Mouse (Mus musculus) layer of hippocampus, adult 11-12 months (tissue): ENCODE results near the gene Scrt2.

Experiments
- DNase-seq: peaks from one replicate; pipeline ENCODE4 v3.0.0; 2022; ENCODE audit warnings: low spot score

Gene Scrt2

GRCm38 (mm10) chr2:152105318-152106224, 24.2 kb downstream of the Scrt2 start, which contains the start of gene Srxn1:
TSS of gene Srxn1 (plus strand) at chr2:152105516.
- peak; percentile 86 for DNase-seq

DNA sequence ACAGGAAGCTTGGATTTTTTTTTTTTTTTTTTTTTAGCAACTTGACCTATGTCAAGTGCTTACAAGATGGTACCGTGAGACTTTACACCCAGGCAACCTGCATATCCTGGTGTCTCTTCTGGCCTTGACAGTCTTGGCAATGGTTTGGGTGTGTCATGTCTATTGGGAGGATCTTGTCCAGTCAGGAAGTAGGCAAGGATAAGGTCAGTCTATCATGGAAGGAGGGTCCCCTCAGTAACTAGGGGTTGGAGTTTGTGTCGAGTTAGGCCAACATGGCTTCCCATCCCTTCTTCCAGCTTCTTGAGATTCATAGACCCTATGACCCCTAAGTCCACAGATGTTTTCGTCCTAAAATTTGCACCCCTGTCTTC, 24.9 kb downstream of the Scrt2 start:
- no peak for DNase-seq

- DNase-seq, result no peak
These were observed 25.3 kb downstream of the Scrt2 start for GRCm38 (mm10) chr2:152106597-152106996.

DNA sequence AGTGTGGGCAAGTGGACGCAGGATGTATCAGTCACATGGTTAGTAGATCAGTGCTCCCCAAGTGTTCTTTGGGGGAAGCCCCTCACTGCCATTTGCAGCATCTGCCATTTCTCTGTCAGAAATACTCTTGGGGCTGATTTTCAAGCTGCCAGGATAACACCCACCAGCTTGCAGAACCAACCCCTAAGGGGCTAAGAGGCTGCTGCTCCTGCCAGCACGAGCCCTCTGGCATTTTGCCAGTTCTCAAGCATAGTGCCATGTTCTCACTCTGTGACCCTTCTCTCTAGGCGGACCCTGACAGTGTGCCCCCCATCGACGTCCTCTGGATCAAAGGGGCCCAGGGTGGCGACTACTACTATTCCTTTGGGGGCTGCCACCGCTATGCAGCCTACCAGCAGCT, 27.4 kb downstream of the Scrt2 start:
- no peak for DNase-seq

GRCm38 (mm10) chr2:152109386-152109785, 28.1 kb downstream of the Scrt2 start:
- DNase-seq, result no peak

DNA sequence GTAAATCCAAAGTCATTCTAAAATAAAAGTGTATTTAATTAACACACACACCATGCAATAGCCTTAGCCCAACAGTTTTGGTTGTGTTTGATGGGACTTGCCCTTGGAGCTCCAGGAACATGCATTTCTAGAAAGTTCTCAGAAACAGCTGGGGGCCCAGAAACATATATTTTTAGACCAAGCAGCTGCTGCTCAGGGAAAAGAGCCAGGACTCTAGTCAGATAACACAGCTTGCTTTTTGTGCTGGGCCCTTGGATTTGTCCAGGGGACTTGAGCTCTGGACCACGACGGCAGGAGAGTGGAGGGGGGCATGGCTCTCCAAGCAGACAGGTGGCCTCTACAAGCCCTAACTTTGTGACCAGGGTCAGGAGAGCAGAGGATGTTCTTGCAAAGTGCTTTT, 30.0 kb downstream of the Scrt2 start:
- DNase-seq, result no peak

DNA sequence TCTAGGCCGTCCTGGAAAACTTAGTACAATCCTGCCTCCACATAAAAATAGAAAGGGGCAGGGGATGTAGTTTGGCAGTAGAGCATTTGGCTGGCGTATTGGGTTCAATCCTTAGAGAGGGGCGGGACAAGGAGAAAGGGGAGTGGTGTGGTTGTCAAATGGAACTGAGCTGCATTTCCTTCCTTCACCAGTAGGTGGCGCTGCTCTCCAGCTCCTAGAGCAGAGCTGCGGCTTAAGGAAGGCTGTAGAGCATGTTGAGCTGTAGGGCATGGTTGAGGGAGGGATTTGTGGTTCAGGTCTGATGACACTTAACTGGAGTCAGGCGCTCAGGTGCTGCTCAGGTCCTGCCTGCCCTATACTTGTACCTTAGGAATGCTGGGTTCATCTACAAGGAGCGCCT, 30.6 kb downstream of the Scrt2 start:
- DNase-seq, result peak; percentile 93

- DNase-seq, result no peak
These were observed 31.2 kb downstream of the Scrt2 start for GRCm38 (mm10) chr2:152112490-152112889.

DNA sequence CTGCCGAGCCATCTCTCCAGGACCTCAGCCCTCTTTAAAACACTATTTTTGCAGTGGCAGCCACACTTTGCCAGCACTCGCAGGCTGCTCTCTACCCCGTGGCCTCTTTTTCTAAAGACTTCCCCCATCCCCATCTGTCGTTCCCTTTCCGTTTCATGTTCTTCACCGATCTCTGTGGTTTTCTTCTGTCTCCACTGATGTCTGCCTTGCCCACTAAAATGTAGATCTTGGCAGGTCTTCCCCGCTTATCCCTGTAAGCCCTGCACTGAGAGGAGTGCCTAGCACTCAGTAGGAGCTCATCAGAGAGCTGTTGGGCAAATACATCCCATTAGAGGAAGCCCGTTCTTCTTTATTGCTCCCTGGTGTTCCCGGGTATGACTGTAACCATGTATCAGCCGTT, 31.6 kb downstream of the Scrt2 start:
- no peak for DNase-seq

DNA sequence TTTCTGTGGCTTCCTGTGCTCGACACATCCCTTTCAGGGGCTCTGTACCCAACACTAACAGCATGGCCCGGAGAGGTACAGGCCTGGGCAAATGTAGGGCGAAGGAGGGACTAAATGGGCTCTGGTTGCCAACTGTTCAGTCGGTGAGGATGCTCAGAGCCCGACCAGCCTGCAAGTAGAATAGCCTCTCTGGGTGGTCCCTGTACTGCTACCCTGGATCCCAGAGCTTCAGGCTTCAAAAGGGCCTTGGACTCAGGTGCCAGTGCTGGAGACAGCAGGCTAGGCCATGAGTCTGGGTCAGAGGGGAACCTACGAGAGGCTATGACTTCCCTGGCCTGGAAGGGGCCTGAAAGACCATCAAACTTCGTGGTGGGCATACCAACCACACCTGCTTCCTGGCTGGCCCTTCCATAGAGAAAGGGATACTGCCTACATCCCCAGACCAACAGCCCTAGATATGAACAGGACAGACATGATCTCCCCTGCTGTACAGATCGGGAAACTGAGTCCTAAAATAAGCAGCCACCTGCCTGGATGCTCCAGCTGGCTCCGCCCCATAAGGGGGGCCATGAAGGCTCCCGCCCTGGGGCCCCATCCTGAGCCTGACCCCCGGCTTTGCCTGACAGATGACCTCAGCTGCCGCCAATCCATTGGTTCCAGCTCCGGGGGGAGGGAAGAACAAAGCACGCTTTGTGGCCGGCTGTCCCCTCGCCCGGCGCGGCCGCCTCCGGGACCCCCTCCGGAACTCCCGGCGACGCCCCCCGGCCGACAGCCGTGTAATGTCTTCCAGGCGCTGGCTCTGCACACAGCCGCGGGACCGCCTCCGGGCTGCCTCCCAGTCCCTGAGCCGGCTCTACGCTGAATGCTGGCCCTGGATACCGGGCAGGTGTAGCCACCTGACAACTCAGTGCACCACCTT, 33.0 kb downstream of the Scrt2 start:
- DNase-seq, result no peak

DNA sequence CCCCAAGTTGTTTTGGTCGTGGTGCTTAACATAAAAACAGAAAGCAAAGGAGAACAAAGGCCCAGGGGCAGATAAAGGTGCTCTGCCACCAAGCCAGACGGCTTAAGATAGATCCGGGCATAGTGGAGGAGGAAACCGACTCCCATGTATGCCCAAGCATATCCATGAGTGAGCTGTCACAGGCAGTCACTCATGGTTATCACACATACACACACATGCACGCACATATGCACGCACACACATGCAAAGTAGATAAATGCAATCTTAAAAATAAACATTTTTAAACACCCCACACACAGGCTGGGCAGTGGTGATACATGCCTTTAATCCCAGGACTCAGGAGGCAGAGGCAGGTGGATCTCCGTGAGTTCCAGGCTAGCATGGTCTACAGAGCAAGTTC, 36.4 kb downstream of the Scrt2 start:
- no peak for DNase-seq

GRCm38 (mm10) chr2:152119228-152119865, 38.0 kb downstream of the Scrt2 start:
- no peak for DNase-seq

- DNase-seq, result no peak
These were observed 41.6 kb downstream of the Scrt2 start for GRCm38 (mm10) chr2:152122896-152123295.

DNA sequence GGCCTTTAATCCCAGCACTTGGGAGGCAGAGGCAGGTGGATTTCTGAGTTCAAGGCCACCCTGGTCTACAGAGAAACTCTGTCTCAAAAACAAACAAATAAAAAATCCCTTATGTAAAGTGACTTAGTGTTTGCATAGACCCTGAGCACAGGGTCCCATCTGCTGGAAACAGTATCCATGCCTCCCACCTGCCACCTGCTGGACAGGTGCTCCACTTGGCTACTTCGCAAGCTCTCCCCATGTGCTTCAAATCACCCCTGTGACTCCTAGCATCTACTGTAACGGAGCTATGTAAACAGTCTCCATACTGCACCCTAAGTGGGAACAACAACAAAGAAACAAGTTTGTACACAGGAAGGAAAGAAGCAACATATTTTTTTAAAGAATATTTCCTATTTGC, 47.3 kb downstream of the Scrt2 start:
- DNase-seq, result no peak

DNA sequence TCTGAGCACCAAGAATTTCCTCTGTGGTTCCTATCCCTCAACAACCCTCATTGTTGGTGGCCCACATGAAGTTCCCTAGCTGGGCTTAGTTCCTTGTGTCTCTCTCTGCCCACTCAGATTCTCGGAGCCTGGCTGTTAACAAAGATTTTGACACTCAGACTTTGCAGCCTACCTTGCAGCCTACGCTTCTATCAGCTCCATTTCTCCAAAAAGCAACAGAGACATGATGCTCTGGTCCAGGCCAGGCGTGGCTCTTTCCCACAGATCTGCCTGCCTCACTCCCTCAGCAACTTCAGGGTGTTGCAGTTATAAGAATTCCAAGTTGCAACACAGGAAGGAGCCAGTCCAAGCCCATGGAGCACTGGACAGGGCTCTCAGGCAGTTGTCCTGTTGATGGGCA, 48.4 kb downstream of the Scrt2 start:
- DNase-seq, result no peak

DNA sequence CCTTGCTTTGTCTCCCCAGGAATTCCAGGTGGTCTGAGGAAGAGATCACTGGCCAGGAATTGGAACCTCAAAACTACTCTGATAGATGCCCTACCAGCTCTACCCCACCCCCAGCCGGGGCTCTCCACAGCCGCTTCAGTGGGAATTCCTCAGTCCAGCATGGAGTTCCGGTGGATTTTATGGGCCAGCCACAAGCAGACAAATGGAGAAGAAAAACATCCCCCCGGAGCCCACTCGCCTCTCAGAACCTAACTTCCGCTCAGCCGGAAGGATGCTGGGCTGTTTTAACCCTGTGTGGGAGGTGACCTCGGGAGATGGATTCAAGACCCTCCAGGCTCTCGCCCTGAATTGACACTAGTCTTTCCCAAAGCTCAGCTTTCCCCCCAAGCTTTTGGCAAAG, 50.7 kb downstream of the Scrt2 start:
- DNase-seq, result no peak

DNA sequence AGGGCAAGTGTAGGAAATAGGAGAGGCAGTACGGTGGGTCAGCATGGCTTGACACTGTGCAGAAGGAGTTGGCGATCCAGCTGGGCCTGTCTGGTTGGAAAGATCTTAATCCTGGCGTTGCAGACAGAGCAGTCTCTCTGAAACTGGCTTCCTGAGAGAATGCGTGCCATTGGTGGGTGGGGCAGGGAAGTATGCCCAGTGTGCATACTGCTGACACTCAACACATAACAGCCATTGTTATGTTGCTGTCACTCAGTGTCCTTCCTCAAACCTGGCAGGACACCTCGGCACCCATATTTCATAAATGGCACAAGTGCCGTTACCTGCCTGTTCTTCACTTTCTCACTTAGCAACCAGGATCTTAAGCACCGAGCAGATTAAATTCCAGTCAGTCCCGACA, 51.4 kb downstream of the Scrt2 start:
- DNase-seq, result no peak

DNA sequence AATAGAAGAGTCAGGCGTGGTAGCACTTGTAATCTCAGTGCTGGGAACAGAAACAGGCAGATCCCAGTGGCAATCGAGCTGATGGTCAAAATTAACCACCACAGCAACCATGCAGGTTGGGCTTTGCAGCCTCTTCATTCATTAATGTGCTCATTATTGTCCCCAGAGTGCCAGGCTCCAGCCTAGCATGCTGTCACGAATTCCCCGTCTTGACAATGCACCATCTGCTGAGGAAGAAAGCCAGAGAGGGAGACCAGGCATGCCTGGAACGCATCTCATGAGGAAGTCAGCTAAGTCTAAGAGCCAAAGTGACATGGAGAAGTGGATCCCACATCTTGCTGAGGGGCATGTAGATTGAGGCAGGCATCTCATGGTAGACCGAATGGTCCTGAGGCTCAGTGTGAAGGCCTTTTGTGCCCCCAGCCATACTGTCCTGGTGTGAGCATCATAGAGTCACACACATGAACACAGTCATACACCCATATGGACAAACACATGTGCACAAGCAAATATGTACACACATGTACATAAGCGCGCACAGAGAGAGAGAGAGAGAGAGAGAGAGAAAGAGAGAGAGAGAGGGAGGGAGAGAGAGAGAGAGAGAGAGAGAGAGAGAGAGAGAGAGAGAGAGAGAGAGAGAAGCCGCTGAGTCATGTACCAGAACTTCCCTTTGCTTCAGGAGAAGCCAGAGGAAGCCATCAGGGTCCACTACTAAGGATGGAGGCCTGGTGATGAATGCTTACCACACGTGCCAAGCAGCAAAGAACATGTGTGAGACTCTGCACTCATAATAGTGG, 58.1 kb downstream of the Scrt2 start:
- peak; percentile 28 for DNase-seq

DNA sequence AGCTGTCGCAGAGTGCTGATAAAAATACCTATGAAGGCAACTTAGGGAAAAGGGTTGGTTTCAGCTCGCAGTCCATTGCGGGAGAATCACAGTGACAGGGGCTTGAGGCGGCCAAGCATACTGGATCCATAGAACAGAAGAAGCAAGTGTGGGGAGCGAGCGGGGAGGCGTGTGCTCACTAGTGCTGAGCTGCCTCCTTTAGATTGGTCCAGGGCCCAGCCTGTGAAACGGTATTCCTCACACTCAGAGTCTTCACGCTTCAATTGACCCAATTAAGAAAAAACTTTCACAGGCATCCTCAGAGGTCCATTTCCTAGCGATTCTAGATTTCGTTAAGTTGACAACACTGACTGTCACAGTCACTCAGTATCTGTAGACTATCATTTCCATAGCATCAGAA, 59.6 kb downstream of the Scrt2 start:
- no peak for DNase-seq

- no peak for DNase-seq
These were observed 60.2 kb downstream of the Scrt2 start for GRCm38 (mm10) chr2:152141491-152141890.

- no peak for DNase-seq
These were observed 60.7 kb downstream of the Scrt2 start for GRCm38 (mm10) chr2:152142046-152142445.

DNA sequence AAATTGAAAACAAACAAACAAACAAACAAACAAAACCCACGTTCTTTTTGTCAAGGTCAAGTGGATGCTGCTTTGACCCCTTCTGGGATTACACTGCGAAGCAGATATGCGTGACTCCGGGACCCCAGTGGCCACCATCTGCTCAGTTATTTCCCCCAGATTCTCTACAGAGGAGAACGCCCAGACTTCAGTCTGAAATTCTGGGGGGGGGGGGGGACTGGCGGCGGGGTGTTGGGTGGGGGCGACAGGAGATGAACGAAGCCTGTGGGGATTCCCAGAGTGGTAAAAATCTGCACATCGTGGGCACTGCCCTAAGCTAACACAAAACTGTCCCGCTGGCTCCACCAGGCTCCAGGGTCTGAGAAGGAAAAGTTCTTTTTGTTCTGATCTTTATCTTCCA, 61.2 kb downstream of the Scrt2 start:
- DNase-seq, result no peak
